Mouse (Mus musculus) lung, adult 2 months (tissue): Measurements from ENCODE around the gene Nrxn3. TPM values are rescaled to one million over a fixed set of nuclear protein-coding genes. Genes with fewer than 3 reads are reported as not detected.

Source experiments
- DNase-seq: peaks from one replicate; pipeline ENCODE4 v3.0.0; 2022
- H3K4me1 ChIP-seq: fragments of 200-500 bp; 2 replicates; pipeline ENCODE4 v1.6.1; 2011; ENCODE audit warnings: low read length; ENCODE audit not compliant: control insufficient read depth, insufficient read depth
- H3K4me3 ChIP-seq: fragments of 200-500 bp; replicated peaks from 2 replicates; pipeline ENCODE3; 2011; ENCODE audit warnings: low read depth, mild to moderate bottlenecking, control low read depth, low read length; ENCODE audit errors: extremely low read depth
- CTCF ChIP-seq: fragments of 200-500 bp; IDR thresholded peaks from 2 replicates; pipeline ENCODE4 v1.5.1; 2011; ENCODE audit warnings: mild to moderate bottlenecking, low read length, control low read depth; ENCODE audit not compliant: insufficient read depth
- POLR2A ChIP-seq: fragments of 200-500 bp; IDR thresholded peaks from 2 replicates; pipeline ENCODE4 v1.6.1; 2011; ENCODE audit warnings: low read depth, mild to moderate bottlenecking, control low read depth, low read length, borderline replicate concordance; ENCODE audit errors: extremely low read depth
- WGBS: fragments of 180-500 bp; shearing (Covaris S2); methylation state at CpG from one replicate; pipeline ENCODE4 v1.1.7; 2018; 5-methylcytosine and 5-hydroxymethylcytosine counted together
- polyA plus RNA-seq: library from polyadenylated mRNA; depleted of rRNA; stranded (reverse); fragments of >200 nt; gene quantifications from 2 replicates; pipeline ENCODE4 v1.2.3, GENCODE M21; 2012; rRNA removed

Nrxn3 gene
- 0.23 and 0.30 TPM in 2 replicates for polyA plus RNA-seq

DNA sequence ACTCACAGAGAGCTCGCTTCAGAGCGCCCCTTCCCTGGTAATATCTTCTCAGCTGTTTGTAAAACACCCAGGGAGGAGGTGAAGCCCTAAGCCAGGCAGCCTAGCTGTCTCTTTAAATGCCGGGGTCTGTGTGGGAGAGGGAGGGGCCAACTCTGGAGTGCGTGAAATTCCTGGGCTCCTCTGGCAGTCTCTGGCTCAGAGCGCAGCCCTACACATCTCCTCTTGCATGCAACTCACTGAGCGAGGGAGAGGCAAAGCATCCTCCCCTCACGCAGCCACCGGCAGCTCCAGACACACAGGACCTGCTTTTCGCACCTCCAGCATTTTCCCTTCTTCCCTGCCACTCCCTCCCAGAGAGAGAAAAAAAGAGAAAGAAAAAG, at the start of gene Nrxn3:
Gene Nrxn3 (plus strand): TSS at position 186 of the 380 bp plus-strand sequence.
- no peak for TF ChIP-seq POLR2A
- no peak for TF ChIP-seq CTCF
- DNase-seq, result no peak
- Histone ChIP-seq H3K4me1 (no peaks in the 10 kb centered on the region), H3K4me3 (no peak within 1 kb of the TSS)
- under 1% methylated on average over 9 of the region's 9 CpGs for WGBS

DNA sequence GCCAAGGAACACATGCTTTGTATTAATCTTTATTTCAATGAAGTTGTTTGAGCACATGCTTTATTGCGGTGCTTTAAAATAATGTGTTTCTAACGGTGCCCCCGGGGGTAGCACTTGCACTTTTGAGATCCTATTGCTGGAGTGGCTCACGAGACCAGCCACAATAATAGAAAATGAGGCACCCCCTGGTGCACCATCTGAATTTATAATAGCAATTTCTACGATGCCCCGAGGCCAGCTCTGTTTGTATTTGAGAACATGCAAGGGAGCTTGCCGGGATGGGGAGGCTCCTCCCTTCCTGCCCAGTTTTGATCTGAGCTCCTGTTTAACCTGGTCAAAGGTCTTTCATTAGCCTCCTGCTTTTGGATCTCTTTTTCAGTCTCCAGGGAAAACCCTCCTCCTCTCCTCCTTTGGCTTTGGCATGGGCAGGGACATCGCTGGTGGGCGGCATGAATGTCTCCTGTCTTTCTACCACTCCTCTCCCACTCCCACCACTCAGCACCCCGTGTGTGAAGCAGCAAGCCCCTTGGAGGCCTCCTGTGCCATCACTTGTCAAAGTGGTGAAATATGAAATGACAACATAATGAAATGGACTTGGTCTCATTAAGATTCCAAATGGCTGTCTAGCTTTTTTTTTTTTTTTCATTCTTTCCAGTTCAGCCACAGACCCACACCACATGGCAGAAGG, 18.4 kb upstream of the Nrxn3 start:
- DNase-seq, result no peak
- Histone ChIP-seq H3K4me1 (no peaks in the 10 kb centered on the region), H3K4me3 (no peak overlapping the region)
- 65% methylated on average over 10 of the region's 10 CpGs for WGBS
- TF ChIP-seq POLR2A (no peak), CTCF (no peak)

- TF ChIP-seq POLR2A, result no peak
- no peak for TF ChIP-seq CTCF
- Histone ChIP-seq H3K4me1 (no peaks in the 10 kb centered on the region), H3K4me3 (no peak overlapping the region)
- no peak for DNase-seq
- WGBS, result 65% methylated on average over 3 of the region's 3 CpGs
These were observed 16.7 kb upstream of the Nrxn3 start for GRCm38 (mm10) chr12:88705959-88706358.

- no peak for TF ChIP-seq POLR2A
- no peak for TF ChIP-seq CTCF
- no peak overlapping the region for H3K4me3 ChIP-seq
- 80% methylated on average over 3 of the region's 3 CpGs for WGBS
- no peak for DNase-seq
- no peaks in the 10 kb centered on the region for H3K4me1 ChIP-seq
These were observed 14.9 kb upstream of the Nrxn3 start for GRCm38 (mm10) chr12:88707786-88708185.

DNA sequence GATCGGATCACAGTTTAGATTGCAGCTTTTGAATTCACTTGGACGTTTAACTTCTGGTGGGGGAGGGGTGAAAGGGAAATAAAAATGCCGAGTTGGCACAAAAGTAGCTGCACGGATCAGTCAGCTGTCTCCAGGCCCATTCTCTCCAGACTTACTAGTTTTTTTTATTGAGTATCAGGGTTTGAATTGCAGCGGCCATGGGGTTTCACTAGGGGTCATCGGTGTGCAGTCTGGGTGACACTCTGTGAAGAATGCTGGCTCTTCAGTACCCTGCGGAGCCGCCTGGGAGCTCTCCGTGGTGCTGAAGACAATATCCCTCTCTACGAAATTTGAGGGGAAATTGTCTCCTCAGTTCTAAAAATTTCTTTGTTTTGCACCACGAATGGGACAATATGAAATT, 13.5 kb upstream of the Nrxn3 start:
- Histone ChIP-seq H3K4me3 (no peak overlapping the region), H3K4me1 (no peaks in the 10 kb centered on the region)
- TF ChIP-seq CTCF (no peak), POLR2A (no peak)
- 9% methylated on average over 11 of the region's 11 CpGs for WGBS
- DNase-seq, result peak; percentile 2

GRCm38 (mm10) chr12:88713456-88713855, 9.2 kb upstream of the Nrxn3 start:
- Histone ChIP-seq H3K4me1 (no peaks in the 10 kb centered on the region), H3K4me3 (no peak overlapping the region)
- no peak for DNase-seq
- 50% methylated on average over 4 of the region's 4 CpGs for WGBS
- no peak for TF ChIP-seq POLR2A
- no peak for TF ChIP-seq CTCF

DNA sequence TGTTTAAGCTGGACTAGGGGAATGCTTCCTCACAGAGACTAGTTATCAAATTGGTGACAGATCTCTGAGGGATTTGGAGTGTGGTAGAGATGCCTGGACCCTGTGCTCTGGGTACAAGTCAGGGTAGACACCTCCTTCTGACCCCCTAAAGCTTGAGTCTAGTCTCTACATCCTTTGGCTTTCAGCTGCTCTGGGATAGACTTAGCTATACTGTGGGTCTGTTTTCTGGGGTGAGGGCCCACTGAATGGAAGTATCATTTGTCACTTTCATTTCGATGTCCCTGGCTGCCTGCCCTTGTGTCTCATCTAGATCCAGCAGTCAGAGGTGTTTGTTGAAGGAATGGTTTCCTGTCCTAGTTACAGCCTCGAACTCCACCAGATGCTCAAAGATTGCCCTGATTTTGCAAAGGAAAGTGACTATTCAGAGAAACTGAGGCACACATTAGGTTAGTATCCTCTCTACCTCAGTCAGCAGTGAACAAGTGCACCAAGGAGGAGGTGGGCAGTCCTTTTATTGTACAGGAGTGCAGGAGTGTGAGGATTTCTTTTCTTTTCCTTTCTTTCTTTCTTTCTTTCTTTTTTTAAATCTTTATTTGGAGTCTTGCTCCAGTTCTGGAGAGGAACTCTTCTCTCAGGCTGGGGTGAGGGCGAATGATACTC, 515 bp upstream of the Nrxn3 start:
- no peak overlapping the region for H3K4me3 ChIP-seq
- no peak for DNase-seq
- no peaks in the 10 kb centered on the region for H3K4me1 ChIP-seq
- no peak for TF ChIP-seq POLR2A
- no peak for TF ChIP-seq CTCF
- 16% methylated on average over 3 of the region's 3 CpGs for WGBS

GRCm38 (mm10) chr12:88726316-88726715, 3.6 kb downstream of the Nrxn3 start:
- WGBS, result 92% methylated on average over 13 of the region's 13 CpGs
- no peak for DNase-seq
- TF ChIP-seq CTCF (no peak), POLR2A (no peak)
- no peak overlapping the region for H3K4me3 ChIP-seq
- H3K4me1 ChIP-seq, result no peaks in the 10 kb centered on the region

GRCm38 (mm10) chr12:88726755-88727154, 4.1 kb downstream of the Nrxn3 start:
- no peak for DNase-seq
- 84% methylated on average over 6 of the region's 6 CpGs for WGBS
- TF ChIP-seq POLR2A (no peak), CTCF (no peak)
- Histone ChIP-seq H3K4me1 (no peaks in the 10 kb centered on the region), H3K4me3 (no peak overlapping the region)

DNA sequence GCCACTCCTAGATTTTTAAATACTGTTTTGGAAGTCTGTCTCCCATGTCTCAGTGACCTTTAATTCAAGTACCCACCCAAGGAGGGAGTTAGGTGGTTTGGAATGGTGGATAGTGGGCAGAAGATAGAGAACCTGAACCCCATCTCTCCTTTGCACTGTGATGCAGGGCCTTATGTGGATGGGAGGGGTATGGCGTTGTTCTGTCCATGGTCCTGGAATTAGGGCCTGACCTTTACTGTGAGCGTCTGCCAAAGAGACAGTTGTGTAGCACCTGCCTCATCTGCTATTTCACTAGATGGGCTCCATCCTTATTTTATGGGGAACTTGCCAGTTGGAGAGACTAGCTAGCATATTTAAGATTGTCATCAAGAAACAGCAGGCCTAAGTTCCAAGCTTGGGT, 8.0 kb downstream of the Nrxn3 start:
- no peak overlapping the region for H3K4me3 ChIP-seq
- TF ChIP-seq POLR2A, result no peak
- no peak for TF ChIP-seq CTCF
- no peaks in the 10 kb centered on the region for H3K4me1 ChIP-seq
- 41% methylated on average over 2 of the region's 2 CpGs for WGBS
- DNase-seq, result no peak
